Mouse (Mus musculus): Measurements from ENCODE around the gene Gm7534.

- TF ChIP-seq EP300 (IDR thresholded peaks at IDR 0.05) (no peak), CTCF (IDR thresholded peaks at IDR 0.05) (no peak)
Observed at GRCm38 (mm10) chr4:134149389-134149788, 53.4 kb downstream of the Gm7534 start.
